Mouse (Mus musculus) lung, postnatal 0 days (tissue): ENCODE measurements around the gene Itga9. TPM values are rescaled to one million over a fixed set of nuclear protein-coding genes. Genes with fewer than 3 reads are reported as not detected.
A peak's percentile ranks its signal among the peaks of the same experiment; 100 is the strongest.

Experiments
- ATAC-seq: fragments of 200-750 bp; cut with Nextera tagmentation; 2 replicates; pipeline ENCODE4 v1.8.0; 2017; ENCODE audit warnings: moderate library complexity
- DNase-seq: peaks from one replicate; pipeline ENCODE4 v3.0.0-alpha.2; 2016; ENCODE audit warnings: low spot score
- H3K27ac ChIP-seq: fragments of 300-500 bp; sonication (generic); 2 replicates; pipeline ENCODE4 v1.5.1; 2014; ENCODE audit warnings: antibody characterized with exemption, mild to moderate bottlenecking, low read length, mixed read lengths
- H3K27me3 ChIP-seq: fragments of 300-500 bp; sonication (generic); replicated peaks from 2 replicates; pipeline ENCODE4 v1.6.1; 2014; ENCODE audit warnings: low read length, mixed read lengths; ENCODE audit not compliant: insufficient read depth
- H3K36me3 ChIP-seq: fragments of 300-500 bp; sonication (generic); 2 replicates; pipeline ENCODE4 v1.6.1; 2014; ENCODE audit warnings: low read length, mixed read lengths; ENCODE audit not compliant: insufficient read depth
- H3K4me1 ChIP-seq: fragments of 300-500 bp; sonication (generic); 2 replicates; pipeline ENCODE4 v1.6.1; 2014; ENCODE audit warnings: antibody characterized with exemption, low read depth, low read length, mixed read lengths; ENCODE audit not compliant: insufficient read depth
- H3K4me2 ChIP-seq: fragments of 300-500 bp; sonication (generic); replicated peaks from 2 replicates; pipeline ENCODE4 v1.6.1; 2014; ENCODE audit warnings: low read depth, mild to moderate bottlenecking, low read length, moderate library complexity, mixed read lengths
- H3K4me3 ChIP-seq: fragments of 300-500 bp; sonication (generic); 2 replicates; pipeline ENCODE4 v1.5.1; 2014; ENCODE audit warnings: low read depth, low read length
- H3K9ac ChIP-seq: fragments of 300-500 bp; sonication (generic); replicated peaks from 2 replicates; pipeline ENCODE4 v1.6.1; 2014; ENCODE audit warnings: low read depth, mild to moderate bottlenecking
- H3K9me3 ChIP-seq: fragments of 300-500 bp; sonication (generic); 2 replicates; pipeline ENCODE4 v1.6.1; 2016; ENCODE audit warnings: low read length, mixed read lengths
- CTCF ChIP-seq: IDR thresholded peaks from 2 replicates; pipeline ENCODE4 v1.5.1; 2016; ENCODE audit warnings: antibody characterized with exemption, mild to moderate bottlenecking
- EP300 ChIP-seq: IDR thresholded peaks from 2 replicates; pipeline ENCODE4 v1.6.1; 2016; ENCODE audit warnings: antibody characterized with exemption, mild to moderate bottlenecking, control low read depth
- WGBS: fragments of 180-500 bp; shearing (Covaris S2); extraction: QIAGEN DNeasy Blood & Tissue Kit; methylation state at CpG from one replicate; pipeline ENCODE4 v1.1.7; 2014; 5-methylcytosine and 5-hydroxymethylcytosine counted together
- polyA plus RNA-seq: library from polyadenylated mRNA; unstranded; fragments of >200 nt; fragmentation: Nextera tagmentation; extraction: Ambion mirVana; gene quantifications from 2 replicates; pipeline ENCODE4 v1.2.1, GENCODE M21; 2015

Gene Itga9
- polyA plus RNA-seq, 1 experiment from 2014 or later = 24.2 TPM

DNA sequence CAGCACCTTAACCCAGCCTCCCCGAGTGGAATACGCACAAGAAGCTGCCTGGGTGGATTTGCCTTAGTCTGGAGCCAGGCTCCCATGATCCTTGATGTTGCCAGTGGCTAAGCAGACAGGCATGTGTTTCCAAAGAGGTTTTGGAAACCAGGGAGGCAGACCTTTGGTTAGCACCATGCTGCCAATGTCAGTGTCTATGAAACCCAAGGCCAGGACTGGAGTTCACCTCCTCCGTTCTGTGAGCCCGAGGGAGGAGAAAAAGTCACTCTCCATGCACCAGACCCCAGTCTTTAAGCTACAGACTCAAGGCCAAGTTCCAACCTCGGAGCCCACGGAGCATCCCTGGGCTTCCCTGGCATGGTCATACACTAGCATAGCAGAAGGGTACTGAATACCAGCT lies 15.2 kb downstream of the Itga9 start:
- H3K27ac ChIP-seq = no peak overlapping the region
- H3K36me3 ChIP-seq = no peaks in the 10 kb centered on the region
- DNase-seq (no peak), ATAC-seq (no peak)
- 0 out of 2 replicates have a peak, but pooled peaks cover 2% of the 10 kb centered on the region for H3K4me1 ChIP-seq
- H3K27me3 ChIP-seq = no peaks in the 10 kb centered on the region
- H3K9me3 ChIP-seq = no peaks in the 10 kb centered on the region
- no peak for TF ChIP-seq EP300
- no peak for TF ChIP-seq CTCF
- no peak overlapping the region for H3K4me3 ChIP-seq
- WGBS = 86% methylated on average over 6 of the region's 6 CpGs
- H3K9ac ChIP-seq = no peak overlapping the region
- H3K4me2 ChIP-seq = no peak overlapping the region

- ATAC-seq (peak; percentile 81), DNase-seq (peak; percentile 46)
- WGBS = 44% methylated on average over 18 of the region's 18 CpGs
These were observed 16.1 kb downstream of the Itga9 start for GRCm38 (mm10) chr9:118622376-118623166.

GRCm38 (mm10) chr9:118623483-118623882 lies 17.0 kb downstream of the Itga9 start:
- Histone ChIP-seq H3K9me3 (no peaks in the 10 kb centered on the region), H3K4me2 (no peak overlapping the region), H3K36me3 (no peaks in the 10 kb centered on the region), H3K9ac (no peak overlapping the region), H3K27ac (no peak overlapping the region), H3K4me3 (no peak overlapping the region), H3K27me3 (no peaks in the 10 kb centered on the region), H3K4me1 (0 out of 2 replicates have a peak, but pooled peaks cover 2% of the 10 kb centered on the region)
- ATAC-seq (no peak), DNase-seq (no peak)
- 68% methylated on average over 9 of the region's 9 CpGs for WGBS
- TF ChIP-seq EP300 (no peak), CTCF (no peak)

More at GRCm38 (mm10) chr9:118622376-118623166, 16.1 kb downstream of the Itga9 start:
- no peak overlapping the region for H3K4me2 ChIP-seq
- 0 out of 2 replicates have a peak overlapping the region, but pooled peaks have one; percentile 17 for H3K27ac ChIP-seq
- H3K9me3 ChIP-seq = no peaks in the 10 kb centered on the region
- H3K36me3 ChIP-seq = no peaks in the 10 kb centered on the region
- 0 out of 2 replicates have a peak, but pooled peaks cover 2% of the 10 kb centered on the region for H3K4me1 ChIP-seq
- no peaks in the 10 kb centered on the region for H3K27me3 ChIP-seq
- H3K9ac ChIP-seq = no peak overlapping the region
- TF ChIP-seq EP300 (no peak), CTCF (no peak)
- no peak overlapping the region for H3K4me3 ChIP-seq

GRCm38 (mm10) chr9:118624146-118624545 lies 17.7 kb downstream of the Itga9 start:
- DNase-seq = no peak

GRCm38 (mm10) chr9:118629763-118630379 lies 23.4 kb downstream of the Itga9 start:
- peak; percentile 58 for ATAC-seq
- 36% methylated on average over 6 of the region's 6 CpGs for WGBS
- no peaks in the 10 kb centered on the region for H3K36me3 ChIP-seq
- TF ChIP-seq EP300 = no peak
- no peak for TF ChIP-seq CTCF
- no peak overlapping the region for H3K9ac ChIP-seq
- peak; percentile 23 for DNase-seq
- no peak overlapping the region for H3K4me3 ChIP-seq
- no peaks in the 10 kb centered on the region for H3K9me3 ChIP-seq
- no peaks in the 10 kb centered on the region for H3K27me3 ChIP-seq
- H3K4me2 ChIP-seq = no peak overlapping the region
- H3K4me1 ChIP-seq = no peaks in the 10 kb centered on the region; the same call in 1 of the 2 replicates
- H3K27ac ChIP-seq = no peak overlapping the region

More at GRCm38 (mm10) chr9:118624146-118624545, 17.7 kb downstream of the Itga9 start:
- Histone ChIP-seq H3K9me3 (no peaks in the 10 kb centered on the region), H3K4me2 (no peak overlapping the region), H3K9ac (no peak overlapping the region), H3K4me1 (0 out of 2 replicates have a peak, but pooled peaks cover 2% of the 10 kb centered on the region), H3K4me3 (no peak overlapping the region), H3K27me3 (no peaks in the 10 kb centered on the region), H3K36me3 (no peaks in the 10 kb centered on the region), H3K27ac (no peak overlapping the region)
- ATAC-seq = no peak
- no peak for TF ChIP-seq CTCF
- WGBS = 67% methylated on average over 7 of the region's 7 CpGs
